Mouse (Mus musculus) neural tube, embryonic 10.5 days (tissue): ENCODE data around the gene Map2.

Source experiments
- DNase-seq: peaks from one replicate; pipeline ENCODE4 v3.0.0-alpha.2; 2017; ENCODE audit warnings: low spot score; ENCODE audit errors: extremely low spot score

Map2 gene

GRCm38 (mm10) chr1:66386751-66387452 is 211.8 kb downstream of the Map2 start:
- peak; percentile 31 for DNase-seq

GRCm38 (mm10) chr1:66388561-66388960 is 213.5 kb downstream of the Map2 start:
- no peak for DNase-seq

- no peak for DNase-seq
Measured at GRCm38 (mm10) chr1:66394944-66395637, 220.0 kb downstream of the Map2 start.

GRCm38 (mm10) chr1:66395826-66396225 is 220.8 kb downstream of the Map2 start:
- no peak for DNase-seq

- DNase-seq: no peak
Measured at GRCm38 (mm10) chr1:66401902-66402301, 226.8 kb downstream of the Map2 start.

GRCm38 (mm10) chr1:66407270-66407967 is 232.3 kb downstream of the Map2 start:
- DNase-seq: peak; percentile 15

GRCm38 (mm10) chr1:66418360-66418759 is 243.3 kb downstream of the Map2 start:
- no peak for DNase-seq

GRCm38 (mm10) chr1:66426073-66426472 is 251.0 kb downstream of the Map2 start:
- DNase-seq: no peak

- no peak for DNase-seq
Measured at GRCm38 (mm10) chr1:66430962-66431361, 255.9 kb downstream of the Map2 start.

- no peak for DNase-seq
Measured at GRCm38 (mm10) chr1:66431472-66431871, 256.4 kb downstream of the Map2 start.

GRCm38 (mm10) chr1:66438069-66438468 is 263.0 kb downstream of the Map2 start:
- no peak for DNase-seq

- DNase-seq: no peak
Measured at GRCm38 (mm10) chr1:66442922-66443321, 267.8 kb downstream of the Map2 start.

- DNase-seq: no peak
Measured at GRCm38 (mm10) chr1:66449471-66449870, 274.4 kb downstream of the Map2 start.

- no peak for DNase-seq
Measured at GRCm38 (mm10) chr1:66456580-66456979, 281.5 kb downstream of the Map2 start.

GRCm38 (mm10) chr1:66457747-66458146 is 282.7 kb downstream of the Map2 start:
- DNase-seq: no peak

GRCm38 (mm10) chr1:66459394-66459793 is 284.3 kb downstream of the Map2 start:
- no peak for DNase-seq

GRCm38 (mm10) chr1:66460850-66461249 is 285.8 kb downstream of the Map2 start:
- DNase-seq: no peak

GRCm38 (mm10) chr1:66467821-66468703 is 293.0 kb downstream of the Map2 start, which contains the start of gene Unc80:
Gene Unc80 (plus strand): TSS chr1:66468367.
- peak; percentile 77 for DNase-seq

GRCm38 (mm10) chr1:66468704-66469020 is 293.6 kb downstream of the Map2 start:
- DNase-seq: no peak

- no peak for DNase-seq
Measured at GRCm38 (mm10) chr1:66482751-66483150, 307.7 kb downstream of the Map2 start.
